Mouse (Mus musculus): ENCODE results near the gene Ripply2.

- TF ChIP-seq ZNF384 (IDR thresholded peaks at IDR 0.05; ENCODE audit: low read depth, low read length): no peak
- TF ChIP-seq ZC3H11A (IDR thresholded peaks at IDR 0.05; ENCODE audit: borderline replicate concordance, low read depth, low read length): no peak
- TF ChIP-seq HCFC1 (IDR thresholded peaks at IDR 0.05; ENCODE audit: borderline replicate concordance, insufficient read depth, low read length): no peak
- no peak for TF ChIP-seq MAFK (IDR thresholded peaks at IDR 0.05; ENCODE audit: insufficient read depth, low read depth, low read length)
These were observed 10.4 kb downstream of the Ripply2 start for GRCm38 (mm10) chr9:87025764-87026163.
